Mouse (Mus musculus): ENCODE data around the gene Dnajb13. TPM values are rescaled to one million over a fixed set of nuclear protein-coding genes. Genes with fewer than 3 reads are reported as not detected.

Dnajb13 gene
- 0.18 and 0.57 TPM in 2 replicates for polyA plus RNA-seq (2014; fragmentation: Nextera tagmentation; extraction: Ambion mirVana)

GRCm38 (mm10) chr7:100514573-100514972 lies at the start of gene Dnajb13:
Dnajb13 (minus strand) TSS chr7:100514960.
- DNase-seq (no peak), ATAC-seq (ENCODE audit: insufficient read depth) (no peak)
- H3K27ac ChIP-seq (ENCODE audit: low read depth) = no peak within 1 kb of the TSS
- no peaks in the 10 kb centered on the region for H3K27me3 ChIP-seq (ENCODE audit: insufficient read depth, low read length)
- no peak within 1 kb of the TSS for H3K4me2 ChIP-seq
- no peaks in the 10 kb centered on the region for H3K4me1 ChIP-seq (ENCODE audit: insufficient read depth)
- H3K9ac ChIP-seq = no peak within 1 kb of the TSS
- no peaks in the 10 kb centered on the region for H3K36me3 ChIP-seq (ENCODE audit: insufficient read depth)
- no peak for TF ChIP-seq CTCF (IDR thresholded peaks at IDR 0.05; ENCODE audit: low read depth)
- no peak within 1 kb of the TSS for H3K4me3 ChIP-seq (ENCODE audit: low read depth, low read length)
- H3K9me3 ChIP-seq (ENCODE audit: low read depth, low read length) = no peaks in the 10 kb centered on the region
- 52% methylated on average over 11 of the region's 11 CpGs for WGBS

GRCm38 (mm10) chr7:100561861-100562587 lies 47.3 kb upstream of the Dnajb13 start:
- ATAC-seq (ENCODE audit: insufficient read depth) (no peak), DNase-seq (no peak)
- H3K27me3 ChIP-seq (ENCODE audit: insufficient read depth, low read length) = no peaks in the 10 kb centered on the region
- no peaks in the 10 kb centered on the region for H3K4me1 ChIP-seq (ENCODE audit: insufficient read depth)
- H3K9ac ChIP-seq = no peak overlapping the region; the same call in 1 of the 2 replicates
- peaks cover 11% of the 10 kb centered on the region; the same call in 1 of the 2 replicates for H3K36me3 ChIP-seq (ENCODE audit: insufficient read depth)
- 77% methylated on average over 11 of the region's 11 CpGs for WGBS
- no peak for TF ChIP-seq CTCF (IDR thresholded peaks at IDR 0.05; ENCODE audit: low read depth)
- no peak overlapping the region for H3K27ac ChIP-seq (ENCODE audit: low read depth)
- H3K4me2 ChIP-seq = no peak overlapping the region
- H3K4me3 ChIP-seq (ENCODE audit: low read depth, low read length) = no peak overlapping the region
- no peaks in the 10 kb centered on the region for H3K9me3 ChIP-seq (ENCODE audit: low read depth, low read length)

GRCm38 (mm10) chr7:100559331-100559730 lies 44.6 kb upstream of the Dnajb13 start:
- Histone ChIP-seq H3K27ac (ENCODE audit: low read depth) (no peak overlapping the region), H3K9me3 (ENCODE audit: low read depth, low read length) (no peaks in the 10 kb centered on the region), H3K4me3 (ENCODE audit: low read depth, low read length) (no peak overlapping the region), H3K4me2 (no peak overlapping the region), H3K27me3 (ENCODE audit: insufficient read depth, low read length) (no peaks in the 10 kb centered on the region), H3K36me3 (ENCODE audit: insufficient read depth) (peaks cover 4% of the 10 kb centered on the region; the same call in 1 of the 2 replicates), H3K9ac (no peak overlapping the region), H3K4me1 (ENCODE audit: insufficient read depth) (no peaks in the 10 kb centered on the region)
- no peak for DNase-seq
- WGBS = 82% methylated on average over 4 of the region's 4 CpGs
- TF ChIP-seq CTCF (IDR thresholded peaks at IDR 0.05; ENCODE audit: low read depth) = no peak
- no peak for ATAC-seq (ENCODE audit: insufficient read depth)

- ATAC-seq (ENCODE audit: insufficient read depth) = no peak
- Histone ChIP-seq H3K9me3 (ENCODE audit: low read depth, low read length) (no peaks in the 10 kb centered on the region), H3K4me1 (ENCODE audit: insufficient read depth) (no peaks in the 10 kb centered on the region), H3K4me3 (ENCODE audit: low read depth, low read length) (no peak overlapping the region), H3K27ac (ENCODE audit: low read depth) (no peak overlapping the region), H3K4me2 (no peak overlapping the region), H3K36me3 (ENCODE audit: insufficient read depth) (no peaks in the 10 kb centered on the region; the same call in 1 of the 2 replicates), H3K9ac (no peak overlapping the region), H3K27me3 (ENCODE audit: insufficient read depth, low read length) (no peaks in the 10 kb centered on the region)
- 59% methylated on average over 5 of the region's 5 CpGs for WGBS
- DNase-seq = no peak
- TF ChIP-seq CTCF (IDR thresholded peaks at IDR 0.05; ENCODE audit: low read depth) = no peak
These were observed 42.5 kb upstream of the Dnajb13 start for GRCm38 (mm10) chr7:100557241-100557640.

GRCm38 (mm10) chr7:100555431-100555951 lies 40.7 kb upstream of the Dnajb13 start:
- peak; percentile 32 for DNase-seq
- no peaks in the 10 kb centered on the region for H3K9me3 ChIP-seq (ENCODE audit: low read depth, low read length)
- no peak overlapping the region; the same call in 1 of the 2 replicates for H3K9ac ChIP-seq
- no peaks in the 10 kb centered on the region for H3K4me1 ChIP-seq (ENCODE audit: insufficient read depth)
- 0 out of 2 replicates have a peak, but pooled peaks have one; percentile 31 for ATAC-seq (ENCODE audit: insufficient read depth)
- peaks cover 6% of the 10 kb centered on the region; the same call in 1 of the 2 replicates for H3K36me3 ChIP-seq (ENCODE audit: insufficient read depth)
- H3K27ac ChIP-seq (ENCODE audit: low read depth) = peak overlapping the region; percentile 73; the same call in 1 of the 2 replicates
- H3K4me2 ChIP-seq = peak overlapping the region; percentile 27; the same call in 1 of the 2 replicates
- 33% methylated on average over 13 of the region's 13 CpGs for WGBS
- no peak for TF ChIP-seq CTCF (IDR thresholded peaks at IDR 0.05; ENCODE audit: low read depth)
- no peaks in the 10 kb centered on the region for H3K27me3 ChIP-seq (ENCODE audit: insufficient read depth, low read length)
- no peak overlapping the region for H3K4me3 ChIP-seq (ENCODE audit: low read depth, low read length)

GRCm38 (mm10) chr7:100554939-100555338 lies 40.2 kb upstream of the Dnajb13 start:
- WGBS = 55% methylated on average over 5 of the region's 5 CpGs
- Histone ChIP-seq H3K27me3 (ENCODE audit: insufficient read depth, low read length) (no peaks in the 10 kb centered on the region), H3K36me3 (ENCODE audit: insufficient read depth) (peaks cover 9% of the 10 kb centered on the region; the same call in 1 of the 2 replicates), H3K4me3 (ENCODE audit: low read depth, low read length) (no peak overlapping the region), H3K9ac (no peak overlapping the region), H3K27ac (ENCODE audit: low read depth) (peak overlapping the region; percentile 73; the same call in 1 of the 2 replicates), H3K9me3 (ENCODE audit: low read depth, low read length) (no peaks in the 10 kb centered on the region), H3K4me1 (ENCODE audit: insufficient read depth) (no peaks in the 10 kb centered on the region), H3K4me2 (no peak overlapping the region)
- no peak for DNase-seq
- ATAC-seq (ENCODE audit: insufficient read depth) = no peak
- no peak for TF ChIP-seq CTCF (IDR thresholded peaks at IDR 0.05; ENCODE audit: low read depth)

GRCm38 (mm10) chr7:100550338-100551007 lies 35.7 kb upstream of the Dnajb13 start:
- Histone ChIP-seq H3K27ac (ENCODE audit: low read depth) (no peak overlapping the region), H3K27me3 (ENCODE audit: insufficient read depth, low read length) (no peaks in the 10 kb centered on the region), H3K9me3 (ENCODE audit: low read depth, low read length) (no peaks in the 10 kb centered on the region), H3K4me3 (ENCODE audit: low read depth, low read length) (no peak overlapping the region), H3K36me3 (ENCODE audit: insufficient read depth) (peaks cover 25% of the 10 kb centered on the region), H3K4me2 (no peak overlapping the region), H3K9ac (no peak overlapping the region), H3K4me1 (ENCODE audit: insufficient read depth) (no peaks in the 10 kb centered on the region)
- ATAC-seq (ENCODE audit: insufficient read depth) = no peak
- peak; percentile 38 for TF ChIP-seq CTCF (IDR thresholded peaks at IDR 0.05; ENCODE audit: low read depth)
- WGBS = 42% methylated on average over 5 of the region's 5 CpGs
- DNase-seq = peak; percentile 59
